Mouse (Mus musculus) adrenal gland, adult 2 months (tissue): ENCODE results near the gene Card14. TPM values are rescaled to one million over a fixed set of nuclear protein-coding genes. Genes with fewer than 3 reads are reported as not detected.

Experiments
- DNase-seq: peaks from one replicate; pipeline ENCODE4 v3.0.0; 2021
- polyA plus RNA-seq: library from polyadenylated mRNA; depleted of rRNA; stranded (reverse); fragments of >200 nt; gene quantifications from 2 replicates; pipeline ENCODE4 v1.2.3, GENCODE M21; 2012
- total RNA-seq, 2 experiments: library from RNA; stranded (reverse); gene quantifications; 2 replicates each; pipeline ENCODE4 v1.2.3; 2021

The Card14 gene
- total and polyA plus RNA-seq, 3 experiments: 0.55 to 1.0 TPM; not detected in 1

- no peak for DNase-seq
Measured at GRCm38 (mm10) chr11:119300986-119301385, 6.6 kb upstream of the Card14 start.

- peak; percentile 25 for DNase-seq
Measured at GRCm38 (mm10) chr11:119304904-119305712, 2.5 kb upstream of the Card14 start.

GRCm38 (mm10) chr11:119306762-119307657 is 558 bp upstream of the Card14 start:
- no peak for DNase-seq

- DNase-seq: no peak
Measured at GRCm38 (mm10) chr11:119307916-119308315, 348 bp downstream of the Card14 start.

GRCm38 (mm10) chr11:119310621-119311020 is 3.1 kb downstream of the Card14 start:
- DNase-seq: no peak

- DNase-seq: no peak
Measured at GRCm38 (mm10) chr11:119314252-119314936, 6.8 kb downstream of the Card14 start.

GRCm38 (mm10) chr11:119316720-119317119 is 9.2 kb downstream of the Card14 start:
- DNase-seq: no peak

GRCm38 (mm10) chr11:119322521-119322920 is 15.0 kb downstream of the Card14 start:
- DNase-seq: no peak

- no peak for DNase-seq
Measured at GRCm38 (mm10) chr11:119325068-119325467, 17.5 kb downstream of the Card14 start.

- DNase-seq: no peak
Measured at GRCm38 (mm10) chr11:119330592-119330991, 23.0 kb downstream of the Card14 start.

GRCm38 (mm10) chr11:119331970-119332369 is 24.4 kb downstream of the Card14 start:
- DNase-seq: no peak

GRCm38 (mm10) chr11:119338271-119339059 is 30.9 kb downstream of the Card14 start:
- DNase-seq: peak; percentile 91

- DNase-seq: no peak
Measured at GRCm38 (mm10) chr11:119339179-119339578, 31.6 kb downstream of the Card14 start.

- peak; percentile 77 for DNase-seq
Measured at GRCm38 (mm10) chr11:119339637-119340036, 32.1 kb downstream of the Card14 start.

GRCm38 (mm10) chr11:119344178-119344577 is 36.6 kb downstream of the Card14 start:
- no peak for DNase-seq

- no peak for DNase-seq
Measured at GRCm38 (mm10) chr11:119344865-119345264, 37.3 kb downstream of the Card14 start.

- DNase-seq: no peak
Measured at GRCm38 (mm10) chr11:119347125-119347524, 39.6 kb downstream of the Card14 start.

GRCm38 (mm10) chr11:119352113-119352512 is 44.5 kb downstream of the Card14 start:
- DNase-seq: no peak

GRCm38 (mm10) chr11:119353946-119354345 is 46.4 kb downstream of the Card14 start:
- DNase-seq: no peak

GRCm38 (mm10) chr11:119354798-119355442 is 47.4 kb downstream of the Card14 start:
- DNase-seq: peak; percentile 58
